Mouse (Mus musculus): ENCODE measurements around the gene Enkur. TPM values are rescaled to one million over a fixed set of nuclear protein-coding genes. Genes with fewer than 3 reads are reported as not detected.

The Enkur gene
- polyA plus RNA-seq, 1 experiment from 2014 or later = 0.63 TPM

DNA sequence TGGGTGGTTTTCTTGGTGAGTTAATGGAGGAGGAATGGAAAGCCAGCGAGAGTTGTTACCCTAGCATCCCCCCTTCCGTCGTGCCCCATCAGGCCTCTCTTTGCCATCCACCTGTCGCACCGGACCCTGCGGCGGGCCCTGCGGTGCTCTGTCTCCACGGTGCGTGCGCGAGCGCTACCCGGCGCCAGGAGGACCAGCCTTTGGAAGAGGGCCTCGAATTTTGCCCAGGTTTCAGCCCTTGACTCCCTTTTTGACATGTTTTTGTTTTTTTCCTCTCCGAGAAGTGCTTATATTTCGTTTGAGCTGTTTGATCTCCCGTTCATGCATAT lies 630 bp upstream of the Enkur start:
- ATAC-seq (replicated peaks; ENCODE audit: insufficient number of reproducible peaks, low FRiP score, low TSS enrichment, low read depth) (peak; percentile 91), DNase-seq (ENCODE audit: low spot score) (no peak)
- H3K36me3 ChIP-seq (replicated peaks; ENCODE audit: control insufficient read depth, insufficient read depth, low read depth, low read length) = no peaks in the 10 kb centered on the region
- H3K27ac ChIP-seq (replicated peaks; ENCODE audit: low read depth, low read length) = no peak overlapping the region
- H3K9me3 ChIP-seq (replicated peaks; ENCODE audit: control insufficient read depth, low read length) = no peaks in the 10 kb centered on the region
- peak overlapping the region; percentile 71 for H3K4me2 ChIP-seq (ENCODE audit: low read depth, low read length)
- H3K4me1 ChIP-seq (ENCODE audit: control insufficient read depth, insufficient read depth, low read length) = no peaks in the 10 kb centered on the region
- WGBS = 0% methylated on average over 19 of the region's 19 CpGs
- peak overlapping the region; percentile 61 for H3K4me3 ChIP-seq (ENCODE audit: low read depth, low read length)
- peak overlapping the region; percentile 69 for H3K9ac ChIP-seq (replicated peaks; ENCODE audit: low read length)
- H3K27me3 ChIP-seq (ENCODE audit: control insufficient read depth, insufficient read depth, low read length) = no peaks in the 10 kb centered on the region

DNA sequence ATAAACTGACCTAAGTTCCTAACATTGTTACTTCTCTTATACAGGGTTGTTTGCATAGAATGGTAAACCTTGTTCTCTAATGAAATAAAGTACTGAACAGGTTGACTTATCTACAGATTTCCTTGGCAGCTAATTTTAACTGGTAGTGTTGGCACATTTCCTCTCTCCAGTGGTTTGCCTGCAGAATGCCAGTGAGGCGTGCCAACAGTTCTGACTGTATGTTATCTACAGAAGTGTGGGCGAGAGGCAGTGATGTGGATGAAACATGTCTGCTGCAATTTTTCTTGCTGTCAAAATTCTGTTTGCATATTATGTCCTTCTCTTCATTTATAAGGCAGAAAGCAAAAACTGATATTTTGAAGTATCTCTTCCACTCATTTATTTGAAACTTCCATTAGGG lies 2.4 kb downstream of the Enkur start:
- H3K4me2 ChIP-seq (ENCODE audit: low read depth, low read length) = no peak overlapping the region
- 88% methylated on average over 2 of the region's 2 CpGs for WGBS
- no peak overlapping the region for H3K9ac ChIP-seq (replicated peaks; ENCODE audit: low read length)
- ATAC-seq (replicated peaks; ENCODE audit: insufficient number of reproducible peaks, low FRiP score, low TSS enrichment, low read depth) (no peak), DNase-seq (ENCODE audit: low spot score) (no peak)
- no peaks in the 10 kb centered on the region for H3K27me3 ChIP-seq (ENCODE audit: control insufficient read depth, insufficient read depth, low read length)
- no peak overlapping the region for H3K27ac ChIP-seq (replicated peaks; ENCODE audit: low read depth, low read length)
- no peak overlapping the region for H3K4me3 ChIP-seq (ENCODE audit: low read depth, low read length)
- no peaks in the 10 kb centered on the region for H3K4me1 ChIP-seq (ENCODE audit: control insufficient read depth, insufficient read depth, low read length)
- H3K9me3 ChIP-seq (replicated peaks; ENCODE audit: control insufficient read depth, low read length) = no peaks in the 10 kb centered on the region
- no peaks in the 10 kb centered on the region for H3K36me3 ChIP-seq (replicated peaks; ENCODE audit: control insufficient read depth, insufficient read depth, low read depth, low read length)

GRCm38 (mm10) chr2:21199051-21199450 lies 6.1 kb downstream of the Enkur start:
- DNase-seq (ENCODE audit: low spot score) = no peak
- H3K27me3 ChIP-seq (ENCODE audit: control insufficient read depth, insufficient read depth, low read length) = no peaks in the 10 kb centered on the region
- H3K27ac ChIP-seq (replicated peaks; ENCODE audit: low read depth, low read length) = no peak overlapping the region
- no peaks in the 10 kb centered on the region for H3K36me3 ChIP-seq (replicated peaks; ENCODE audit: control insufficient read depth, insufficient read depth, low read depth, low read length)
- H3K4me1 ChIP-seq (ENCODE audit: control insufficient read depth, insufficient read depth, low read length) = no peaks in the 10 kb centered on the region
- no peak overlapping the region for H3K9ac ChIP-seq (replicated peaks; ENCODE audit: low read length)
- no peak overlapping the region for H3K4me3 ChIP-seq (ENCODE audit: low read depth, low read length)
- no peaks in the 10 kb centered on the region for H3K9me3 ChIP-seq (replicated peaks; ENCODE audit: control insufficient read depth, low read length)
- H3K4me2 ChIP-seq (ENCODE audit: low read depth, low read length) = no peak overlapping the region
- no peak for ATAC-seq (replicated peaks; ENCODE audit: insufficient number of reproducible peaks, low FRiP score, low TSS enrichment, low read depth)
- 59% methylated on average over 3 of the region's 3 CpGs for whole genome bisulfite sequencing

DNA sequence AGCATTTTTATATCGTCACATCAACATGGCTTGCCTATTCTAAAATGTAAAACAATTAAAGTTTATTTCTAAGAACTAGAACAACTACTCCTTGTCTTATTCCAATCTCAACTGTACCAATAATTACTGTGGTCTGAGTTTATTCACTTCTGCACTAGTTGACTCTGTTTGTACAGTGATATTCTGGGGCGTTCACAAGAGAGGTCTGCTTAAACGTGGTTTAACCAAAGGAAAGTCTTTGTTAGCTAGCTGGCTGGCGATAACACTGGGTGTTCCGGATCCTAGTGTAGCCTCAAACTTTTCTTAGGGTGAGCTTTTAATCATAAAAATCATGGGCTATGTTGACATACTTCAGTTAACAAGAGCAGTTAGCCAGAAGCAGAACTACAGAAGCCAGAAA lies 9.9 kb downstream of the Enkur start:
- Histone ChIP-seq H3K36me3 (replicated peaks; ENCODE audit: control insufficient read depth, insufficient read depth, low read depth, low read length) (no peaks in the 10 kb centered on the region), H3K4me3 (ENCODE audit: low read depth, low read length) (no peak overlapping the region), H3K9me3 (replicated peaks; ENCODE audit: control insufficient read depth, low read length) (no peaks in the 10 kb centered on the region), H3K4me2 (ENCODE audit: low read depth, low read length) (no peak overlapping the region), H3K9ac (replicated peaks; ENCODE audit: low read length) (no peak overlapping the region), H3K4me1 (ENCODE audit: control insufficient read depth, insufficient read depth, low read length) (no peaks in the 10 kb centered on the region), H3K27me3 (ENCODE audit: control insufficient read depth, insufficient read depth, low read length) (no peaks in the 10 kb centered on the region), H3K27ac (replicated peaks; ENCODE audit: low read depth, low read length) (no peak overlapping the region)
- ATAC-seq (replicated peaks; ENCODE audit: insufficient number of reproducible peaks, low FRiP score, low TSS enrichment, low read depth) (no peak), DNase-seq (ENCODE audit: low spot score) (no peak)
- 90% methylated on average over 5 of the region's 5 CpGs for WGBS

- Histone ChIP-seq H3K4me1 (ENCODE audit: control insufficient read depth, insufficient read depth, low read length) (no peaks in the 10 kb centered on the region), H3K4me3 (ENCODE audit: low read depth, low read length) (no peak overlapping the region), H3K36me3 (replicated peaks; ENCODE audit: control insufficient read depth, insufficient read depth, low read depth, low read length) (no peaks in the 10 kb centered on the region), H3K4me2 (ENCODE audit: low read depth, low read length) (no peak overlapping the region), H3K9me3 (replicated peaks; ENCODE audit: control insufficient read depth, low read length) (no peaks in the 10 kb centered on the region), H3K27me3 (ENCODE audit: control insufficient read depth, insufficient read depth, low read length) (no peaks in the 10 kb centered on the region), H3K27ac (replicated peaks; ENCODE audit: low read depth, low read length) (no peak overlapping the region), H3K9ac (replicated peaks; ENCODE audit: low read length) (no peak overlapping the region)
- DNase-seq (ENCODE audit: low spot score) = no peak
- 81% methylated on average over 1 of the region's 1 CpGs for WGBS
- ATAC-seq (replicated peaks; ENCODE audit: insufficient number of reproducible peaks, low FRiP score, low TSS enrichment, low read depth) = no peak
Measured at GRCm38 (mm10) chr2:21191232-21191631, 13.9 kb downstream of the Enkur start.

- ATAC-seq (replicated peaks; ENCODE audit: insufficient number of reproducible peaks, low FRiP score, low TSS enrichment, low read depth) (no peak), DNase-seq (ENCODE audit: low spot score) (no peak)
- H3K4me3 ChIP-seq (ENCODE audit: low read depth, low read length) = no peak overlapping the region
- no peaks in the 10 kb centered on the region for H3K27me3 ChIP-seq (ENCODE audit: control insufficient read depth, insufficient read depth, low read length)
- H3K27ac ChIP-seq (replicated peaks; ENCODE audit: low read depth, low read length) = no peak overlapping the region
- H3K9me3 ChIP-seq (replicated peaks; ENCODE audit: control insufficient read depth, low read length) = no peaks in the 10 kb centered on the region
- H3K9ac ChIP-seq (replicated peaks; ENCODE audit: low read length) = no peak overlapping the region
- no peak overlapping the region for H3K4me2 ChIP-seq (ENCODE audit: low read depth, low read length)
- H3K4me1 ChIP-seq (ENCODE audit: control insufficient read depth, insufficient read depth, low read length) = no peaks in the 10 kb centered on the region
- 76% methylated on average over 4 of the region's 4 CpGs for WGBS
- H3K36me3 ChIP-seq (replicated peaks; ENCODE audit: control insufficient read depth, insufficient read depth, low read depth, low read length) = no peaks in the 10 kb centered on the region
Measured at GRCm38 (mm10) chr2:21188610-21189009, 16.6 kb downstream of the Enkur start.

GRCm38 (mm10) chr2:21187576-21187975 lies 17.6 kb downstream of the Enkur start:
- no peak overlapping the region for H3K27ac ChIP-seq (replicated peaks; ENCODE audit: low read depth, low read length)

GRCm38 (mm10) chr2:21182811-21183210 lies 22.4 kb downstream of the Enkur start:
- WGBS = 75% methylated on average over 1 of the region's 1 CpGs

More at GRCm38 (mm10) chr2:21187576-21187975, 17.6 kb downstream of the Enkur start:
- 57% methylated on average over 7 of the region's 7 CpGs for WGBS
- Histone ChIP-seq H3K4me2 (ENCODE audit: low read depth, low read length) (no peak overlapping the region), H3K36me3 (replicated peaks; ENCODE audit: control insufficient read depth, insufficient read depth, low read depth, low read length) (no peaks in the 10 kb centered on the region), H3K9ac (replicated peaks; ENCODE audit: low read length) (no peak overlapping the region), H3K9me3 (replicated peaks; ENCODE audit: control insufficient read depth, low read length) (no peaks in the 10 kb centered on the region), H3K4me1 (ENCODE audit: control insufficient read depth, insufficient read depth, low read length) (no peaks in the 10 kb centered on the region), H3K4me3 (ENCODE audit: low read depth, low read length) (no peak overlapping the region), H3K27me3 (ENCODE audit: control insufficient read depth, insufficient read depth, low read length) (no peaks in the 10 kb centered on the region)
- no peak for ATAC-seq (replicated peaks; ENCODE audit: insufficient number of reproducible peaks, low FRiP score, low TSS enrichment, low read depth)
- DNase-seq (ENCODE audit: low spot score) = peak; percentile 48

More at GRCm38 (mm10) chr2:21182811-21183210, 22.4 kb downstream of the Enkur start:
- no peak for DNase-seq (ENCODE audit: low spot score)
- Histone ChIP-seq H3K36me3 (replicated peaks; ENCODE audit: control insufficient read depth, insufficient read depth, low read depth, low read length) (no peaks in the 10 kb centered on the region), H3K27me3 (ENCODE audit: control insufficient read depth, insufficient read depth, low read length) (no peaks in the 10 kb centered on the region), H3K9ac (replicated peaks; ENCODE audit: low read length) (no peak overlapping the region), H3K9me3 (replicated peaks; ENCODE audit: control insufficient read depth, low read length) (no peaks in the 10 kb centered on the region), H3K4me1 (ENCODE audit: control insufficient read depth, insufficient read depth, low read length) (no peaks in the 10 kb centered on the region), H3K4me3 (ENCODE audit: low read depth, low read length) (no peak overlapping the region), H3K4me2 (ENCODE audit: low read depth, low read length) (no peak overlapping the region), H3K27ac (replicated peaks; ENCODE audit: low read depth, low read length) (no peak overlapping the region)
- no peak for ATAC-seq (replicated peaks; ENCODE audit: insufficient number of reproducible peaks, low FRiP score, low TSS enrichment, low read depth)

Data from embryonic facial prominence, embryonic 11.5 days (tissue).